10 mouse cellular contexts compared by ENCODE assay signal in genomic region chr7:79505876-79506530, GRCm38 (mm10). TPM values are rescaled to one million over a fixed set of nuclear protein-coding genes. Genes with fewer than 3 reads are reported as not detected.
DNase-seq lines count a peak whose midpoint lies in the region; ATAC-seq and TF ChIP-seq lines count a peak whose summit lies in the region.
"Had no signal": no experiment of that assay in that cellular context is flagged by ENCODE, and none has a peak within 500 bp of the region (broad histone marks: within the 10 kb centered on the region; RNA-seq: fewer than 3 reads in every experiment).

No protein-coding gene starts in this region.

- peaks cover 1% of the 10 kb centered on the region for H3K4me1 ChIP-seq in ES-Bruce4 (ENCODE audit: control insufficient read depth, insufficient read depth, low read length)
- H3K4me1 ChIP-seq in cerebellum, adult 2 months (ENCODE audit: control insufficient read depth, insufficient read depth, low read length), result peaks cover 28% of the 10 kb centered on the region
- peaks cover 10% of the 10 kb centered on the region; the same call in 1 of the 2 replicates for H3K4me1 ChIP-seq in forebrain, embryonic 11.5 days (replicated peaks; ENCODE audit: control insufficient read depth, insufficient read depth, low read length)
- H3K4me1 ChIP-seq in liver, embryonic 12.5 days, result peaks cover 12% of the 10 kb centered on the region

- DNase-seq in cerebellum, adult 2 months, result peak; percentile 45 to 56
- peak; percentile 88 for DNase-seq in forebrain, embryonic 11.5 days (ENCODE audit: low spot score)
- peak; percentile 77 for DNase-seq in mesoderm, embryonic 11.5 days (ENCODE audit: low read depth, low spot score)
- DNase-seq in lung, postnatal 25 days (ENCODE audit: low spot score), result no peak
- no peak for DNase-seq in adrenal gland, adult 2 months
- no peak for DNase-seq in adrenal gland, postnatal 25 days

- no peak overlapping the region for H3K27ac ChIP-seq in ES-Bruce4 (ENCODE audit: insufficient read depth, low read length)
- peak overlapping the region; percentile 61 for H3K27ac ChIP-seq in cerebellum, adult 2 months (ENCODE audit: insufficient read depth, low read length)
- H3K27ac ChIP-seq in forebrain, embryonic 11.5 days (ENCODE audit: low read depth, low read length), result peak overlapping the region; percentile 99
- no peak overlapping the region for H3K27ac ChIP-seq in liver, embryonic 12.5 days
- H3K27ac ChIP-seq: limb, embryonic 15.5 days had no signal

- TF ChIP-seq POLR2A in ES-Bruce4 (IDR thresholded peaks at IDR 0.05; ENCODE audit: insufficient read depth, low read length), result no peak
- TF ChIP-seq POLR2A in cerebellum, adult 2 months (IDR thresholded peaks at IDR 0.05; ENCODE audit: borderline replicate concordance, insufficient read depth, low read length), result no peak

- peak overlapping the region; percentile 72; the same call in 1 of the 2 replicates for H3K4me3 ChIP-seq in ES-Bruce4 (ENCODE audit: low read depth, low read length)
- peak overlapping the region; percentile 61 for H3K4me3 ChIP-seq in cerebellum, adult 2 months (replicated peaks; ENCODE audit: insufficient read depth, low read depth, low read length)
- peak overlapping the region; percentile 76 for H3K4me3 ChIP-seq in forebrain, embryonic 11.5 days (ENCODE audit: low read depth, low read length)
- H3K4me3 ChIP-seq in liver, embryonic 12.5 days, result no peak overlapping the region

- H3K27me3 ChIP-seq in ES-Bruce4 (ENCODE audit: control insufficient read depth, insufficient read depth, low read length, poor library complexity, severe bottlenecking), result peaks cover 51% of the 10 kb centered on the region
- no peaks in the 10 kb centered on the region for H3K27me3 ChIP-seq in cerebellum, adult 2 months (ENCODE audit: control insufficient read depth, insufficient read depth, low read length)
- H3K27me3 ChIP-seq in forebrain, embryonic 11.5 days (ENCODE audit: control insufficient read depth, insufficient read depth, low read length), result peaks cover 28% of the 10 kb centered on the region
- peaks cover 100% of the 10 kb centered on the region for H3K27me3 ChIP-seq in liver, embryonic 12.5 days (replicated peaks)

- TF ChIP-seq EP300 in ES-Bruce4 (IDR thresholded peaks at IDR 0.05; ENCODE audit: insufficient read depth, low read depth, low read length), result no peak

- no peaks in the 10 kb centered on the region for H3K36me3 ChIP-seq in ES-Bruce4 (ENCODE audit: control insufficient read depth, insufficient read depth, low read length, poor library complexity, severe bottlenecking)
- peaks cover 4% of the 10 kb centered on the region; the same call in 1 of the 2 replicates for H3K36me3 ChIP-seq in forebrain, embryonic 11.5 days (ENCODE audit: control insufficient read depth, insufficient read depth, low read length)
- H3K36me3 ChIP-seq in liver, embryonic 12.5 days, result no peaks in the 10 kb centered on the region
- H3K36me3 ChIP-seq: limb, embryonic 15.5 days had no signal

- peak; percentile 73 for ATAC-seq in forebrain, embryonic 11.5 days (replicated peaks; ENCODE audit: low FRiP score)
- ATAC-seq in liver, embryonic 12.5 days, result no peak
- ATAC-seq: inflammation-experienced regulatory T-cells, adult 6 months had no signal

- 10% methylated on average over 28 of the region's 28 CpGs for WGBS in cerebellum, adult 2 months
- under 1% methylated on average over 28 of the region's 28 CpGs for WGBS in forebrain, embryonic 11.5 days
- WGBS in liver, embryonic 12.5 days (ENCODE audit: insufficient replicate concordance), result 3% methylated on average over 28 of the region's 28 CpGs

- TF ChIP-seq CTCF in ES-Bruce4 (IDR thresholded peaks at IDR 0.05; ENCODE audit: low read depth, low read length), result no peak
- TF ChIP-seq CTCF in cerebellum, adult 2 months (IDR thresholded peaks at IDR 0.05; ENCODE audit: borderline replicate concordance, insufficient read depth, low read depth, low read length), result no peak

- peak overlapping the region; percentile 72 for H3K4me2 ChIP-seq in forebrain, embryonic 11.5 days (ENCODE audit: low read depth, low read length, severe bottlenecking)
- no peak overlapping the region for H3K4me2 ChIP-seq in liver, embryonic 12.5 days

- no peaks in the 10 kb centered on the region for H3K9me3 ChIP-seq in ES-Bruce4 (replicated peaks; ENCODE audit: control insufficient read depth, insufficient read depth, low read length, poor library complexity, severe bottlenecking)
- H3K9me3 ChIP-seq in forebrain, embryonic 11.5 days (ENCODE audit: control insufficient read depth, low read length), result no peaks in the 10 kb centered on the region
- no peaks in the 10 kb centered on the region for H3K9me3 ChIP-seq in liver, embryonic 12.5 days (replicated peaks)
- H3K9me3 ChIP-seq: limb, embryonic 15.5 days had no signal

- H3K9ac ChIP-seq in ES-Bruce4 (ENCODE audit: low read depth, poor library complexity, severe bottlenecking), result no peak overlapping the region
- peak overlapping the region; percentile 98 for H3K9ac ChIP-seq in forebrain, embryonic 11.5 days (ENCODE audit: low read length)
- H3K9ac ChIP-seq in liver, embryonic 12.5 days, result no peak overlapping the region
- H3K9ac ChIP-seq: limb, embryonic 15.5 days had no signal

RNA-seq across cellular contexts. Expression of gene Polg, which starts 39.8 kb away (rescaled TPM):
- polyA plus RNA-seq in ES-Bruce4 (2011; ENCODE audit: insufficient read depth, insufficient read length, low read depth, missing spikeins), result 75.8 and 78.3 TPM in 2 replicates
- 69.9 and 72.8 TPM in 2 replicates for polyA plus RNA-seq in cerebellum, adult 2 months (2012; rRNA removed)
- 48.2 and 48.5 TPM in 2 replicates for polyA plus RNA-seq in forebrain, embryonic 11.5 days (2014; fragmentation: Nextera tagmentation; extraction: Ambion mirVana)
- 33.1 and 33.8 TPM in 2 replicates for polyA plus RNA-seq in liver, embryonic 12.5 days (2016; fragmentation: Nextera tagmentation; extraction: Ambion mirVana)
- total RNA-seq in adrenal gland, adult 2 months (2021), result 10 to 100 TPM; 65.7 to 69.3 TPM
- 49.3 and 50.1 TPM in 2 replicates for polyA plus RNA-seq in adrenal gland, adult 2 months (2012; rRNA removed)
- 61.6 and 81.1 TPM in 2 replicates for total RNA-seq in adrenal gland, postnatal 25 days (2021)

Comparison
In these comparisons a context has a peak if more than half of its experiments do, and no peak if none do; other contexts are left out.
1. H3K27ac ChIP-seq: peak in cerebellum, adult 2 months (single experiment) and forebrain, embryonic 11.5 days (single experiment); none in ES-Bruce4 (single experiment) and liver, embryonic 12.5 days (single experiment).
2. DNase-seq: peak in cerebellum, adult 2 months (2 of 2), forebrain, embryonic 11.5 days (single experiment) and mesoderm, embryonic 11.5 days (single experiment); none in lung, postnatal 25 days (single experiment), adrenal gland, adult 2 months (single experiment) and adrenal gland, postnatal 25 days (single experiment).